Mouse (Mus musculus) intestine, embryonic 14.5 days (tissue): ENCODE results near the gene Osgep. TPM values are rescaled to one million over a fixed set of nuclear protein-coding genes. Genes with fewer than 3 reads are reported as not detected.
"Not testable (repeated sequence)": the region's sequence is repeated elsewhere in the genome, so short reads cannot be mapped to it uniquely, and the experiment has no call there.

Experiments used
- ATAC-seq: fragments of 200-750 bp; cut with Nextera tagmentation; replicated peaks from 2 replicates; pipeline ENCODE4 v1.8.0; 2017; ENCODE audit warnings: low read depth, moderate number of reproducible peaks, moderate TSS enrichment, moderate library complexity; ENCODE audit not compliant: low FRiP score, low TSS enrichment
- DNase-seq: peaks from one replicate; pipeline ENCODE4 v3.0.0-alpha.2; 2018; ENCODE audit warnings: low spot score
- H3K27ac ChIP-seq: fragments of 300-500 bp; sonication (generic); 2 replicates; pipeline ENCODE4 v1.5.1; 2014; ENCODE audit warnings: low read depth, mild to moderate bottlenecking, control low read depth
- H3K27me3 ChIP-seq: fragments of 300-500 bp; sonication (generic); replicated peaks from 2 replicates; pipeline ENCODE4 v1.6.1; 2014; ENCODE audit warnings: low read length, control low read depth; ENCODE audit not compliant: control insufficient read depth, insufficient read depth
- H3K36me3 ChIP-seq: fragments of 300-500 bp; sonication (generic); 2 replicates; pipeline ENCODE4 v1.6.1; 2014; ENCODE audit warnings: low read length, control low read depth; ENCODE audit not compliant: control insufficient read depth, insufficient read depth
- H3K4me1 ChIP-seq: fragments of 300-500 bp; sonication (generic); replicated peaks from 2 replicates; pipeline ENCODE4 v1.6.1; 2014; ENCODE audit warnings: low read length, control low read depth, mixed read lengths; ENCODE audit not compliant: control insufficient read depth, insufficient read depth
- H3K4me2 ChIP-seq: fragments of 300-500 bp; sonication (generic); 2 replicates; pipeline ENCODE4 v1.6.1; 2014; ENCODE audit warnings: low read length
- H3K4me3 ChIP-seq: fragments of 300-500 bp; sonication (generic); 2 replicates; pipeline ENCODE4 v1.5.1; 2014; ENCODE audit warnings: low read depth, low read length, control low read depth, mixed read lengths
- H3K9ac ChIP-seq: fragments of 300-500 bp; sonication (generic); 2 replicates; pipeline ENCODE4 v1.6.1; 2014; ENCODE audit warnings: mild to moderate bottlenecking, low read length
- H3K9me3 ChIP-seq: fragments of 300-500 bp; sonication (generic); 2 replicates; pipeline ENCODE4 v1.6.1; 2016; ENCODE audit warnings: low read length, control low read depth; ENCODE audit not compliant: control insufficient read depth
- WGBS: fragments of 180-500 bp; shearing (Covaris S2); extraction: QIAGEN DNeasy Blood & Tissue Kit; methylation state at CpG from one replicate; pipeline ENCODE4 v1.1.7; 2014; 5-methylcytosine and 5-hydroxymethylcytosine counted together
- polyA plus RNA-seq: library from polyadenylated mRNA; unstranded; fragments of >200 nt; fragmentation: Nextera tagmentation; extraction: Ambion mirVana; gene quantifications from 2 replicates; pipeline ENCODE4 v1.2.1, GENCODE M21; 2014

Gene Osgep
- polyA plus RNA-seq, 1 experiment from 2014 or later = 140 TPM

- no peaks in the 10 kb centered on the region for H3K4me1 ChIP-seq
- H3K4me2 ChIP-seq = no peak overlapping the region
- no peak for DNase-seq
- H3K4me3 ChIP-seq = no peak overlapping the region
- ATAC-seq = no peak
- no peaks in the 10 kb centered on the region for H3K9me3 ChIP-seq
- H3K9ac ChIP-seq = no peak overlapping the region
- H3K27me3 ChIP-seq = no peaks in the 10 kb centered on the region
- H3K36me3 ChIP-seq = no peaks in the 10 kb centered on the region
- H3K27ac ChIP-seq = no peak overlapping the region
- WGBS = 86% methylated on average over 3 of the region's 3 CpGs
Measured at GRCm38 (mm10) chr14:50866966-50867365, 57.7 kb downstream of the Osgep start.

DNA sequence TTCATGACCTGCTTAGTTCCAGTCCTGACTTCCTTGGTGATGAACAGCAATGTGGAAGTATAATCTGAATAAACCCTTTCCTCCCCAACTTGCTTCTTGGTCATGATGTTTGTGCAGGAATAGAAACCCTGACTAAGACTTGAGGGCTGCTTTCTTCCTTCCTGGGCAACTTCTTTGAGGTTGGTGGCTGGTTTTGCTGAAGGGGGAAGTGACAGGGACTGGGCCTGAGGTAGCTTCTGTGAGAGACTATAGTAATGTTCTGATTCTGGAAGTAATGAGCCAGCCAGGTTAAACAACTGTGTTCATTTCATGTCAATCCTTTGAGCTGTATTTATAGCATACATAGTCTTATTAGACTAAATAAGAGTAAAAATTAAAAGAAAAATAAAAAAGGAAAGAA is 59.7 kb downstream of the Osgep start:
- H3K27me3 ChIP-seq, H3K9ac ChIP-seq, H3K27ac ChIP-seq, H3K4me3 ChIP-seq, H3K36me3 ChIP-seq, H3K9me3 ChIP-seq, ATAC-seq, H3K4me1 ChIP-seq, H3K4me2 ChIP-seq, DNase-seq: not testable (repeated sequence)

DNA sequence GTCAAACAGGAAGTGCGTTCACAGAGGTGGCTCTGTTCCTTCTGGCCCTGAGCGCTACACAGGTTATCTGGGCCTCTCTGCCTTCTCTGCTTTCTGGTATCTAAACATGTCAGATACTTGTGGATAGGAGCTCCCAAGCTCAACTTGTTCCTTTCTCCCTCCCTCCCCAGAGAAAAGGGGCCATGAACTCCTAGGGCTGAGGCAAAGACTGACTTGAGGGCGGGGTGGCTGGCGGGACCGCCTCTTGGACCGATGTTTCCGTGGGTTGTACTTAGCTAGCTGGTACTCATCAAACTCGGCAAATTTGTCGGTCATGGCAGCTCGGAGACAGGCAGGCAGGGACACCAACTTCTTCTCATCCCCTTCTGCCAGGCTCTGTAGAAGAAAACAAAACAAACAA is 62.1 kb downstream of the Osgep start:
- H3K36me3 ChIP-seq = 0 out of 2 replicates have a peak, but pooled peaks cover 10% of the 10 kb centered on the region
- H3K4me3 ChIP-seq = no peak overlapping the region
- H3K4me2 ChIP-seq = no peak overlapping the region
- H3K9me3 ChIP-seq = no peaks in the 10 kb centered on the region
- no peaks in the 10 kb centered on the region for H3K27me3 ChIP-seq
- H3K27ac ChIP-seq = no peak overlapping the region
- DNase-seq = no peak
- no peak for ATAC-seq
- H3K9ac ChIP-seq = no peak overlapping the region
- no peaks in the 10 kb centered on the region for H3K4me1 ChIP-seq
- WGBS = 93% methylated on average over 10 of the region's 10 CpGs

Other genes with a start within 250 kb of the Osgep start
- not detected in 2 replicates for gene Olfr747, start 231.7 kb downstream of the Osgep start, polyA plus RNA-seq
- not detected in 2 replicates for gene Olfr748, start 217.5 kb downstream of the Osgep start, polyA plus RNA-seq
- gene Olfr749, start 179.8 kb downstream of the Osgep start, polyA plus RNA-seq = not detected in 2 replicates
- 67.0 and 80.7 TPM in 2 replicates for gene Ttc5, start 139.4 kb downstream of the Osgep start, polyA plus RNA-seq
- gene Ccnb1ip1, start 117.2 kb downstream of the Osgep start, polyA plus RNA-seq = not detected in 2 replicates
- 69.6 and 70.8 TPM in 2 replicates for gene Parp2, start 117.1 kb downstream of the Osgep start, polyA plus RNA-seq
- 10.5 and 10.9 TPM in 2 replicates for gene Tep1, start 54.3 kb downstream of the Osgep start, polyA plus RNA-seq
- 0.11 and 0.16 TPM in 2 replicates for gene Klhl33, start 27.4 kb downstream of the Osgep start, polyA plus RNA-seq
- 291 and 302 TPM in 2 replicates for gene Apex1, start 75 bp upstream of the Osgep start, polyA plus RNA-seq
- gene Pip4p1, start 6.0 kb upstream of the Osgep start, polyA plus RNA-seq = 55.8 and 56.9 TPM in 2 replicates
- gene Pnp, start 6.2 kb upstream of the Osgep start, polyA plus RNA-seq = 75.2 TPM in 2 replicates
- gene Gm49342, start 19.6 kb upstream of the Osgep start, polyA plus RNA-seq = not detected in 2 replicates
- gene Pnp2, start 31.1 kb upstream of the Osgep start, polyA plus RNA-seq = 0.93 and 1.1 TPM in 2 replicates
- gene Rnase10, start 82.9 kb upstream of the Osgep start, polyA plus RNA-seq = 0.15 and 0.27 TPM in 2 replicates
- not detected in 2 replicates for gene Rnase9, start 117.0 kb upstream of the Osgep start, polyA plus RNA-seq
- gene Rnase11, start 125.3 kb upstream of the Osgep start, polyA plus RNA-seq = not detected in 2 replicates
- gene Rnase12, start 132.8 kb upstream of the Osgep start, polyA plus RNA-seq = 0.47 and 0.97 TPM in 2 replicates
- not detected in 2 replicates for gene Olfr750, start 149.5 kb upstream of the Osgep start, polyA plus RNA-seq
- gene Rnase4, start 166.2 kb upstream of the Osgep start, polyA plus RNA-seq = 142 and 151 TPM in 2 replicates
- gene Ang, start 166.3 kb upstream of the Osgep start, polyA plus RNA-seq = 34.0 and 38.6 TPM in 2 replicates
- 0.12 TPM in 1 of 2 replicates, not detected in the other for gene Eddm3b, start 189.5 kb upstream of the Osgep start, polyA plus RNA-seq
- 0.91 and 2.1 TPM in 2 replicates for gene Rnase6, start 199.0 kb upstream of the Osgep start, polyA plus RNA-seq
- gene Rnase1, start 221.9 kb upstream of the Osgep start, polyA plus RNA-seq = 1.9 and 4.0 TPM in 2 replicates
- gene Rnase2b, start 237.4 kb upstream of the Osgep start, polyA plus RNA-seq = not detected in 2 replicates